Mouse (Mus musculus) MEL (cell line): ENCODE results near the gene Wdr91. TPM values are rescaled to one million over a fixed set of nuclear protein-coding genes. Genes with fewer than 3 reads are reported as not detected.

Experiments used
- DNase-seq: peaks from one replicate; pipeline ENCODE4 v3.0.0; 2011; ENCODE audit warnings: low read depth, low spot score
- H3K27ac ChIP-seq: 2 replicates; pipeline ENCODE4 v1.5.1; 2012; ENCODE audit warnings: low read depth, mild to moderate bottlenecking, control low read depth, low read length, moderate library complexity; ENCODE audit not compliant: control insufficient read depth
- H3K27me3 ChIP-seq, 2 experiments: fragments of 150-350 bp in 1 of 2; sonication (generic) in 1 of 2; 2 replicates each; pipeline ENCODE4 v1.6.1; 2012; ENCODE audit warnings: low read length in 2 of 2, mild to moderate bottlenecking in 2 of 2, improper control_type of control experiment in 1 of 2, moderate library complexity in 1 of 2; ENCODE audit not compliant: insufficient read depth in 2 of 2, control insufficient read depth in 1 of 2
- H3K36me3 ChIP-seq, 2 experiments: 2 replicates each; pipeline ENCODE4 v1.6.1; 2012 to 2014; ENCODE audit warnings: low read length in 2 of 2, improper control_type of control experiment in 1 of 2, inconsistent platforms in 1 of 2, mild to moderate bottlenecking in 1 of 2; ENCODE audit not compliant: insufficient read depth in 2 of 2, control insufficient read depth in 1 of 2
- H3K4me1 ChIP-seq, 2 experiments: fragments of 150-350 bp in 1 of 2; sonication (generic) in 1 of 2; 2 replicates each; pipeline ENCODE4 v1.6.1; 2012; ENCODE audit warnings: low read length in 2 of 2, improper control_type of control experiment in 1 of 2, mild to moderate bottlenecking in 1 of 2; ENCODE audit not compliant: insufficient read depth in 2 of 2, control insufficient read depth in 1 of 2
- H3K4me3 ChIP-seq, 2 experiments: fragments of 150-350 bp in 1 of 2; sonication (generic) in 1 of 2; 2 replicates each; pipeline ENCODE4 v1.5.1; 2012; ENCODE audit warnings: low read depth in 2 of 2, low read length in 2 of 2, mild to moderate bottlenecking in 2 of 2, moderate library complexity in 2 of 2, control low read depth in 1 of 2, improper control_type of control experiment in 1 of 2; ENCODE audit not compliant: control insufficient read depth in 1 of 2, insufficient read depth in 1 of 2
- H3K79me2 ChIP-seq: 2 replicates; pipeline ENCODE4 v1.6.1; 2012; ENCODE audit warnings: mild to moderate bottlenecking, low read length, moderate library complexity; ENCODE audit not compliant: control insufficient read depth, poor library complexity, insufficient read depth
- H3K9ac ChIP-seq: 2 replicates; pipeline ENCODE4 v1.6.1; 2012; ENCODE audit warnings: low read depth, mild to moderate bottlenecking, control low read depth, low read length, moderate library complexity; ENCODE audit not compliant: control insufficient read depth, poor library complexity, severe bottlenecking
- H3K9me3 ChIP-seq: fragments of 150-350 bp; sonication (generic); replicated peaks from 2 replicates; pipeline ENCODE4 v1.6.1; 2012; ENCODE audit warnings: mild to moderate bottlenecking, low read length, improper control_type of control experiment, moderate library complexity; ENCODE audit not compliant: insufficient read depth
- BHLHE40 ChIP-seq: IDR thresholded peaks from 2 replicates; pipeline ENCODE4 v1.6.1; 2012; ENCODE audit warnings: low read depth, mild to moderate bottlenecking, inconsistent platforms, low read length, improper control_type of control experiment, borderline replicate concordance
- CHD2 ChIP-seq: IDR thresholded peaks from 2 replicates; pipeline ENCODE4 v1.6.1; 2011; ENCODE audit warnings: low read length, improper control_type of control experiment
- CTCF ChIP-seq, 3 experiments: IDR thresholded peaks in 2 of 3; conservative IDR thresholded peaks in 1 of 3; 2 replicates each; pipeline ENCODE4 v1.5.1; 2011 to 2012; ENCODE audit warnings: low read length in 3 of 3, low read depth in 2 of 3, mild to moderate bottlenecking in 2 of 3, improper control_type of control experiment in 1 of 3, inconsistent platforms in 1 of 3, mixed read lengths in 1 of 3, moderate library complexity in 1 of 3; ENCODE audit not compliant: control insufficient read depth in 1 of 3, insufficient read depth in 1 of 3, poor library complexity in 1 of 3, severe bottlenecking in 1 of 3
- E2F4 ChIP-seq: IDR thresholded peaks from 2 replicates; pipeline ENCODE4 v1.6.1; 2011; ENCODE audit warnings: low read depth, low read length, improper control_type of control experiment, borderline replicate concordance
- ELF1 ChIP-seq: IDR thresholded peaks from 2 replicates; pipeline ENCODE4 v1.6.1; 2014; ENCODE audit warnings: low read depth, mild to moderate bottlenecking, inconsistent platforms, low read length, improper control_type of control experiment, moderate library complexity
- EP300 ChIP-seq, 2 experiments: IDR thresholded peaks; 2 replicates each; pipeline ENCODE4 v1.6.1; 2011; ENCODE audit warnings: improper control_type of control experiment in 2 of 2, low read length in 2 of 2, low read depth in 1 of 2, mild to moderate bottlenecking in 1 of 2
- ETS1 ChIP-seq: IDR thresholded peaks from 2 replicates; pipeline ENCODE4 v1.6.1; 2012; ENCODE audit warnings: low read depth, mild to moderate bottlenecking, inconsistent platforms, low read length, improper control_type of control experiment, moderate library complexity
- GABPA ChIP-seq: IDR thresholded peaks from 2 replicates; pipeline ENCODE4 v1.6.1; 2012; ENCODE audit warnings: low read depth, mild to moderate bottlenecking, inconsistent platforms, low read length, improper control_type of control experiment, moderate library complexity
- GATA1 ChIP-seq: IDR thresholded peaks from 2 replicates; pipeline ENCODE4 v1.6.1; 2011; ENCODE audit warnings: low read depth, low read length, improper control_type of control experiment
- JUND ChIP-seq: IDR thresholded peaks from 2 replicates; pipeline ENCODE4 v1.6.1; 2011; ENCODE audit warnings: low read depth, mild to moderate bottlenecking, improper control_type of control experiment, low read length
- KAT2A ChIP-seq: conservative IDR thresholded peaks from 2 replicates; pipeline ENCODE4 v1.6.1; 2012; ENCODE audit warnings: low read depth, low read length, improper control_type of control experiment, inconsistent platforms
- MAFK ChIP-seq: IDR thresholded peaks from 2 replicates; pipeline ENCODE4 v1.6.1; 2011; ENCODE audit warnings: low read depth, mild to moderate bottlenecking, low read length, improper control_type of control experiment, borderline replicate concordance
- MAX ChIP-seq: IDR thresholded peaks from 2 replicates; pipeline ENCODE4 v1.6.1; 2011; ENCODE audit warnings: low read length, improper control_type of control experiment
- MEF2A ChIP-seq: IDR thresholded peaks from 2 replicates; pipeline ENCODE4 v1.6.1; 2014; ENCODE audit warnings: low read depth, mild to moderate bottlenecking, inconsistent platforms, low read length, improper control_type of control experiment; ENCODE audit not compliant: poor library complexity, insufficient replicate concordance, severe bottlenecking; ENCODE audit errors: extremely low read depth
- MYB ChIP-seq: IDR thresholded peaks from 2 replicates; pipeline ENCODE4 v1.6.1; 2011; ENCODE audit warnings: mild to moderate bottlenecking, low read depth, low read length, improper control_type of control experiment
- NELFE ChIP-seq: IDR thresholded peaks from 2 replicates; pipeline ENCODE4 v1.6.1; 2011; ENCODE audit warnings: low read depth, low read length, improper control_type of control experiment
- NRF1 ChIP-seq: IDR thresholded peaks from 2 replicates; pipeline ENCODE4 v1.6.1; 2014; ENCODE audit warnings: low read depth, mild to moderate bottlenecking, inconsistent platforms, low read length, improper control_type of control experiment, moderate library complexity; ENCODE audit not compliant: poor library complexity, insufficient read depth, severe bottlenecking
- POLR2AphosphoS2 ChIP-seq: IDR thresholded peaks from 2 replicates; pipeline ENCODE4 v1.6.1; 2011; ENCODE audit warnings: low read length, improper control_type of control experiment
- POLR2AphosphoS5 ChIP-seq: IDR thresholded peaks from 2 replicates; pipeline ENCODE4 v1.6.1; 2012; ENCODE audit warnings: low read depth, borderline replicate concordance, mild to moderate bottlenecking, inconsistent platforms, low read length, moderate library complexity, mixed read lengths
- RCOR1 ChIP-seq: IDR thresholded peaks from 2 replicates; pipeline ENCODE4 v1.6.1; 2012; ENCODE audit warnings: low read depth, mild to moderate bottlenecking, inconsistent platforms, low read length, improper control_type of control experiment
- SIN3A ChIP-seq: IDR thresholded peaks from 2 replicates; pipeline ENCODE4 v1.6.1; 2012; ENCODE audit warnings: low read length, improper control_type of control experiment, inconsistent platforms
- SMC3 ChIP-seq: IDR thresholded peaks from 2 replicates; pipeline ENCODE4 v1.6.1; 2011; ENCODE audit warnings: low read depth, low read length, improper control_type of control experiment
- TAL1 ChIP-seq: IDR thresholded peaks from 2 replicates; pipeline ENCODE4 v1.6.1; 2012; ENCODE audit warnings: mild to moderate bottlenecking, inconsistent platforms, low read length, moderate library complexity, mixed read lengths
- TCF12 ChIP-seq: IDR thresholded peaks from 2 replicates; pipeline ENCODE4 v1.6.1; 2014; ENCODE audit warnings: low read depth, mild to moderate bottlenecking, inconsistent platforms, low read length, improper control_type of control experiment, moderate library complexity
- UBTF ChIP-seq: IDR thresholded peaks from 2 replicates; pipeline ENCODE4 v1.6.1; 2012; ENCODE audit warnings: low read depth, mild to moderate bottlenecking, inconsistent platforms, low read length, improper control_type of control experiment, moderate library complexity, borderline replicate concordance; ENCODE audit not compliant: insufficient read depth
- USF2 ChIP-seq, 2 experiments: IDR thresholded peaks; 2 replicates each; pipeline ENCODE4 v1.6.1; 2011 to 2012; ENCODE audit warnings: improper control_type of control experiment in 2 of 2, low read length in 2 of 2, borderline replicate concordance in 1 of 2, inconsistent platforms in 1 of 2, low read depth in 1 of 2, mild to moderate bottlenecking in 1 of 2; ENCODE audit not compliant: insufficient read depth in 1 of 2
- ZC3H11A ChIP-seq: IDR thresholded peaks from 2 replicates; pipeline ENCODE4 v1.6.1; 2012; ENCODE audit warnings: low read depth, mild to moderate bottlenecking, inconsistent platforms, low read length, improper control_type of control experiment
- ZKSCAN1 ChIP-seq: IDR thresholded peaks from 2 replicates; pipeline ENCODE4 v1.6.1; 2012; ENCODE audit warnings: low read depth, mild to moderate bottlenecking, inconsistent platforms, low read length, improper control_type of control experiment, moderate library complexity
- ZMIZ1 ChIP-seq: IDR thresholded peaks from 2 replicates; pipeline ENCODE4 v1.6.1; 2012; ENCODE audit warnings: low read depth, mild to moderate bottlenecking, inconsistent platforms, low read length, improper control_type of control experiment, moderate library complexity
- ZNF384 ChIP-seq: IDR thresholded peaks from 2 replicates; pipeline ENCODE4 v1.6.1; 2012; ENCODE audit warnings: low read depth, mild to moderate bottlenecking, inconsistent platforms, low read length, improper control_type of control experiment
- polyA plus RNA-seq, 2 experiments: library from polyadenylated mRNA; stranded (reverse) in 1 of 2; unstranded in 1 of 2; fragments of >175 nt in 1 of 2; fragments of >200 nt in 1 of 2; gene quantifications; 2 replicates each; pipeline versions ENCODE4 v1.2.1 to v1.2.4; 2012; ENCODE audit warnings: low replicate concordance in 2 of 2, low read depth in 1 of 2; ENCODE audit not compliant: insufficient read length in 2 of 2, insufficient read depth in 1 of 2, missing spikeins in 1 of 2
- total RNA-seq: library from RNA; depleted of rRNA; stranded (reverse); fragments of 300-350 nt; gene quantifications from 2 replicates; pipeline ENCODE4 v1.2.3, GENCODE M21; 2012

Gene Wdr91
- total and polyA plus RNA-seq, 3 experiments = 11.7 to 24.1 TPM; not detected in 1

- Histone ChIP-seq H3K9ac (no peak overlapping the region), H3K4me1 (no peaks in the 10 kb centered on the region), H3K27me3 (no peaks in the 10 kb centered on the region), H3K4me3 (no peak overlapping the region), H3K27ac (no peak overlapping the region), H3K36me3 (peaks cover 0 to 2% of the 10 kb centered on the region in 2 experiments; a peak in 1 of 4 replicates), H3K79me2 (no peaks in the 10 kb centered on the region), H3K9me3 (no peaks in the 10 kb centered on the region)
- TF ChIP-seq UBTF (no peak), RCOR1 (no peak), POLR2AphosphoS2 (no peak), SIN3A (no peak), TCF12 (no peak), E2F4 (no peak), CTCF (IDR thresholded peaks at IDR 0.05 in 2 of 3, conservative IDR thresholded peaks at IDR 0.05 in 1 of 3; ENCODE audit: control insufficient read depth in 1 of 3, insufficient read depth in 1 of 3, low read depth in 2 of 3, low read length in 3 of 3, poor library complexity in 1 of 3, severe bottlenecking in 1 of 3) (no peak), EP300 (IDR thresholded peaks at IDR 0.05; ENCODE audit: low read depth in 1 of 2, low read length in 2 of 2) (no peak), JUND (no peak), GABPA (no peak), CHD2 (no peak), ZMIZ1 (no peak), POLR2AphosphoS5 (no peak), NELFE (no peak), SMC3 (no peak), KAT2A (no peak), TAL1 (no peak), MEF2A (no peak)
- DNase-seq = no peak
Measured at GRCm38 (mm10) chr6:34938929-34939325, 28.3 kb upstream of the Wdr91 start.

- no peak for DNase-seq
- Histone ChIP-seq H3K27ac (no peak overlapping the region), H3K9me3 (no peaks in the 10 kb centered on the region), H3K4me3 (no peak overlapping the region), H3K36me3 (peaks cover 0 to 2% of the 10 kb centered on the region in 2 experiments; a peak in 1 of 4 replicates), H3K27me3 (no peaks in the 10 kb centered on the region), H3K4me1 (no peaks in the 10 kb centered on the region), H3K79me2 (no peaks in the 10 kb centered on the region), H3K9ac (no peak overlapping the region)
- TF ChIP-seq SMC3 = no peak
- no peak for TF ChIP-seq ELF1
- no peak for TF ChIP-seq GABPA
- no peak for TF ChIP-seq CHD2
- no peak for TF ChIP-seq NELFE
- TF ChIP-seq ZNF384 = no peak
- no peak for TF ChIP-seq POLR2AphosphoS2
- TF ChIP-seq USF2 (IDR thresholded peaks at IDR 0.05; ENCODE audit: borderline replicate concordance in 1 of 2, insufficient read depth in 1 of 2, low read depth in 1 of 2, low read length in 2 of 2) = no peak
- no peak for TF ChIP-seq ETS1
- no peak for TF ChIP-seq JUND
- TF ChIP-seq MAX = no peak
- TF ChIP-seq MAFK = no peak
- TF ChIP-seq ZC3H11A = no peak
- no peak for TF ChIP-seq BHLHE40
- TF ChIP-seq MYB = no peak
- no peak for TF ChIP-seq GATA1
- TF ChIP-seq NRF1 = no peak
- no peak for TF ChIP-seq ZMIZ1
- no peak for TF ChIP-seq ZKSCAN1
- TF ChIP-seq EP300 (IDR thresholded peaks at IDR 0.05; ENCODE audit: low read depth in 1 of 2, low read length in 2 of 2) = no peak
Measured at GRCm38 (mm10) chr6:34938280-34938928, 27.7 kb upstream of the Wdr91 start.
